22 mouse cellular contexts compared by ENCODE assay signal in genomic region chrX:104485596-104485995, GRCm38 (mm10). TPM values are rescaled to one million over a fixed set of nuclear protein-coding genes. Genes with fewer than 3 reads are reported as not detected.
DNase-seq lines count a peak whose midpoint lies in the region; ATAC-seq and TF ChIP-seq lines count a peak whose summit lies in the region.
"Had no signal": no experiment of that assay in that cellular context is flagged by ENCODE, and none has a peak within 500 bp of the region (broad histone marks: within the 10 kb centered on the region; RNA-seq: fewer than 3 reads in every experiment).

No protein-coding gene starts in this region.

- peaks cover 37% of the 10 kb centered on the region for H3K79me2 ChIP-seq in myocyte (ENCODE audit: control insufficient read depth, insufficient read depth)

- no peaks in the 10 kb centered on the region for H3K27me3 ChIP-seq in myocyte (ENCODE audit: control insufficient read depth, insufficient read depth, insufficient read length)

- H3K36me3 ChIP-seq in myocyte (ENCODE audit: control insufficient read depth, insufficient read depth), result no peaks in the 10 kb centered on the region
- H3K36me3 ChIP-seq: embryonic facial prominence, embryonic 13.5 days; forebrain, embryonic 12.5 days; heart, embryonic 10.5 days; hindbrain, embryonic 12.5 days had no signal

- peak; percentile 34 for DNase-seq in CD4-positive, CD25-positive, alpha-beta regulatory T cell, adult 2 months (ENCODE audit: low read depth, low spot score)
- peak; percentile 5 for DNase-seq in thymus, postnatal 14 days
- DNase-seq in thymus, postnatal 10 days (ENCODE audit: low spot score in 2 of 2), result no peak
- DNase-seq in urinary bladder, postnatal 14 days (ENCODE audit: low spot score), result no peak
- no peak for DNase-seq in cerebellum, postnatal 25 days
- DNase-seq: adrenal gland, adult 8-10 months; adrenal gland, postnatal 36 days; cerebellum, adult 2 months; cerebellum, postnatal 10 days; gastrocnemius, postnatal 10 days; heart, adult 18-20 months; heart, postnatal 10 days; heart, postnatal 4 days had no signal

- H3ac ChIP-seq in myocyte (ENCODE audit: control insufficient read depth, insufficient read length), result no peak overlapping the region

- TF ChIP-seq POLR2A in myocyte (IDR thresholded peaks at IDR 0.05; ENCODE audit: insufficient read length, low read depth), result no peak

- H3K4me2 ChIP-seq in myocyte (ENCODE audit: low read depth), result peak overlapping the region; percentile 13
- H3K4me2 ChIP-seq: embryonic facial prominence, embryonic 13.5 days; forebrain, embryonic 12.5 days; hindbrain, embryonic 12.5 days had no signal

- H3K4me3 ChIP-seq in myocyte, result no peak overlapping the region
- H3K4me3 ChIP-seq: embryonic facial prominence, embryonic 13.5 days; forebrain, embryonic 12.5 days; heart, embryonic 10.5 days; hindbrain, embryonic 12.5 days had no signal

- ATAC-seq in CD4-positive, CD25-positive, alpha-beta regulatory T cell, adult 4 months, result no peak
- ATAC-seq: forebrain, embryonic 16.5 days; hindbrain, embryonic 16.5 days; Patski had no signal

TF ChIP-seq in myocyte, 11 proteins besides CTCF, POLR2A, EP300 and RAD21:
- TF ChIP-seq SRF (IDR thresholded peaks at IDR 0.05; ENCODE audit: control insufficient read depth, insufficient read length, low read depth) (no peak), CEBPB (IDR thresholded peaks at IDR 0.05; ENCODE audit: insufficient read depth, poor library complexity, severe bottlenecking) (no peak), MYOD1 (IDR thresholded peaks at IDR 0.05; ENCODE audit: control insufficient read depth in 1 of 3, insufficient read length in 2 of 3, low read depth in 2 of 3) (no peak), E2F4 (IDR thresholded peaks at IDR 0.05; ENCODE audit: insufficient read depth) (no peak), REST (IDR thresholded peaks at IDR 0.05; ENCODE audit: insufficient read depth, insufficient read length) (no peak), POLR2AphosphoS2 (IDR thresholded peaks at IDR 0.05; ENCODE audit: insufficient read length, low read depth) (no peak), MAX (IDR thresholded peaks at IDR 0.05; ENCODE audit: low read depth) (no peak), MYOG (IDR thresholded peaks at IDR 0.05; ENCODE audit: control insufficient read depth in 1 of 3, insufficient read depth in 1 of 3, insufficient read length in 2 of 3, low read depth in 2 of 3) (no peak), TCF3 (IDR thresholded peaks at IDR 0.05; ENCODE audit: insufficient read length, low read depth) (no peak), TCF12 (IDR thresholded peaks at IDR 0.05; ENCODE audit: insufficient read depth, poor library complexity, severe bottlenecking) (no peak), USF1 (IDR thresholded peaks at IDR 0.05; ENCODE audit: low read depth) (no peak)

RNA-seq across cellular contexts. Expression of gene Uprt, which starts 3.0 kb away (rescaled TPM):
- 1 to 10 TPM; 1.7 to 2.9 TPM for polyA plus RNA-seq in CD4-positive, CD25-positive, alpha-beta regulatory T cell, adult 4 months (2017; shearing (Covaris generic))
- polyA plus RNA-seq in myocyte (2012; fragmentation: generic; extraction: Trizol), result 3.6 TPM

Comparison
In these comparisons a context has a peak if more than half of its experiments do, and no peak if none do; other contexts are left out.
1. DNase-seq: peak in CD4-positive, CD25-positive, alpha-beta regulatory T cell, adult 2 months (single experiment) and thymus, postnatal 14 days (single experiment); none in thymus, postnatal 10 days (0 of 2), urinary bladder, postnatal 14 days (single experiment) and cerebellum, postnatal 25 days (0 of 2).